Mouse (Mus musculus) forebrain, embryonic 10.5 days (tissue): ENCODE data around the gene Slc38a4. TPM values are rescaled to one million over a fixed set of nuclear protein-coding genes. Genes with fewer than 3 reads are reported as not detected.

Source experiments
- DNase-seq: peaks from one replicate; pipeline ENCODE4 v3.0.0-alpha.2; 2017; ENCODE audit warnings: low spot score; ENCODE audit errors: extremely low spot score
- H3K27ac ChIP-seq: fragments of 300-500 bp; sonication (generic); 2 replicates; pipeline ENCODE4 v1.5.1; 2016; ENCODE audit warnings: mild to moderate bottlenecking
- H3K27me3 ChIP-seq: fragments of 300-500 bp; sonication (generic); 2 replicates; pipeline ENCODE4 v1.6.1; 2016; ENCODE audit warnings: mild to moderate bottlenecking; ENCODE audit not compliant: poor library complexity, severe bottlenecking
- H3K36me3 ChIP-seq: fragments of 300-500 bp; sonication (generic); replicated peaks from 2 replicates; pipeline ENCODE4 v1.6.1; 2016; ENCODE audit warnings: mild to moderate bottlenecking, moderate library complexity
- H3K4me1 ChIP-seq: fragments of 300-500 bp; sonication (generic); 2 replicates; pipeline ENCODE4 v1.6.1; 2016
- H3K4me3 ChIP-seq: fragments of 300-500 bp; sonication (generic); 2 replicates; pipeline ENCODE4 v1.5.1; 2016; ENCODE audit warnings: mild to moderate bottlenecking, moderate library complexity
- H3K9me3 ChIP-seq: fragments of 300-500 bp; sonication (generic); 2 replicates; pipeline ENCODE4 v1.6.1; 2016; ENCODE audit warnings: mild to moderate bottlenecking, moderate library complexity
- WGBS: fragments of 180-500 bp; shearing (Covaris S2); methylation state at CpG from one replicate; pipeline ENCODE4 v1.1.7; 2016; 5-methylcytosine and 5-hydroxymethylcytosine counted together
- polyA plus RNA-seq: library from polyadenylated mRNA; unstranded; fragments of >200 nt; fragmentation: Nextera tagmentation; extraction: Ambion mirVana; gene quantifications from 2 replicates; pipeline ENCODE4 v1.2.1, GENCODE M21; 2016

Gene Slc38a4
- polyA plus RNA-seq, 1 experiment from 2014 or later = 31.2 TPM

- Histone ChIP-seq H3K9me3 (no peaks in the 10 kb centered on the region), H3K4me3 (no peak overlapping the region), H3K4me1 (peaks cover 10% of the 10 kb centered on the region), H3K27ac (no peak overlapping the region), H3K27me3 (no peaks in the 10 kb centered on the region), H3K36me3 (no peaks in the 10 kb centered on the region)
- 54% methylated on average over 5 of the region's 5 CpGs for WGBS
- DNase-seq = no peak
Observed at GRCm38 (mm10) chr15:96951783-96952182, 104.0 kb downstream of the Slc38a4 start.

GRCm38 (mm10) chr15:96948471-96948870 lies 107.3 kb downstream of the Slc38a4 start:
- H3K9me3 ChIP-seq = no peaks in the 10 kb centered on the region
- peaks cover 5% of the 10 kb centered on the region for H3K4me1 ChIP-seq
- no peak overlapping the region for H3K27ac ChIP-seq
- no peaks in the 10 kb centered on the region for H3K27me3 ChIP-seq
- DNase-seq = no peak
- H3K36me3 ChIP-seq = no peaks in the 10 kb centered on the region
- WGBS = 61% methylated on average over 6 of the region's 6 CpGs
- no peak overlapping the region for H3K4me3 ChIP-seq

Other genes starting within 250 kb of the Slc38a4 start
- 2.8 and 3.2 TPM in 2 replicates for gene Pced1b, start 191.2 kb upstream of the Slc38a4 start, polyA plus RNA-seq
- gene Amigo2, start 191.3 kb upstream of the Slc38a4 start, polyA plus RNA-seq = 2.5 TPM in 2 replicates